Mouse (Mus musculus) ES-CJ7 (cell line): ENCODE measurements around the gene Rimbp2.

Experiments
- DNase-seq: peaks from one replicate; pipeline ENCODE4 v3.0.0; 2011; ENCODE audit warnings: low read depth, low spot score

The Rimbp2 gene

DNA sequence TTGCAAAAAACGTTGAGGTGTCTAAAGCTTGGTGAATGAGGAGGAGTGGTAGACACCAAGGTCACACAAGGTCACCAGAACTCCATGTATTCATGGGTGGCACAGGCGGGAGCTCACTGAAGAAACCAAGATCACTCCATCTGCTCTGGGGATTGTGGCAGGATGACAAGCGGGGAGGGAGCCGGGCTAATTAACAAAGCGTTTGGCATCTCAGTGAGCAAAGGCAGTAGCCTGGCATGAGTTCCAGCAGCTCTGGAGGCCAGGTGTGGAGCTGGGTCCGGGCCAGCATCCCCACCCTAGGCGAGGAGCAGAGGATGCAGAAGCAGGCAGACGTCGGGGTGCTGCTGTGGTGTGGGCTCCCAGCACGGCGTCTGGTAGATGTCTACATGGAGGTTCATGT is 108.3 kb downstream of the Rimbp2 start:
- DNase-seq = no peak

DNA sequence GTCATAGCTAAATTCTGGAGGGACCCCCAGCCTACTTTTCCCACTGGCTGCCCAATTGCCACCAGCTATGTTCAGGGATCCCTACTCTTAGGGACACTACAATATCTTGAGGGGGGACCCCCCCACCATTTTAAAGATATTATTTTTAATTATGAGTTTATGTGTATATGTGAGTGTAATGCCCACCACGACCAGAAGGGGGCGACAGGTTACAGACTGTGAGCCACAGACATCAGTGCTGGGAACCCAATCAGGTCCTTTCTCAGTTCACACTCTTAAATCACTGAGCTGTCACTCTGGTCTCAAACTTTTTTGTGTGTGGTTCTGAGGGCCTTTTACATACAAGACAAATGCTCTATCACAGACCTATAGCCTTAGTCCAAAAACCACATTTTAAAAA is 109.3 kb downstream of the Rimbp2 start:
- DNase-seq = peak; percentile 28

DNA sequence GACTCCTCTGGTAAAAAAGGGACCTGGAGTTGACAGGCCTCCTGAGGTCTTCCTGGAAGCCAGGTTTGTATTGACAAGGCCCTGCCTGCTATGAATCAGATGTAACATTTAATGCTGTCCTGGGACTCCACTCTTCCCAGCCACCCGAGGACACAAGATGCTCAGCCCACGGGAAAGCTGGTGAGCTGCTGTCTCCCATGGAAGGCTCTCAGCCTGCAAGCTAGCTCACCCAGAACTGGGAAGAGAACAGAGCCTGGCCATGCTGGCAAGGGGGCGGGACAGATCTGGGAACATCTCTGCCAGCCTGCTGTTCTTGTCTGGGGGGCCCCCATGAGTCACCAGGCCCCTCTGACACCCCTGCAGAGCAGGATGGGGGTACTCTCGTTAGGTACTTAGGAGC is 111.7 kb downstream of the Rimbp2 start:
- DNase-seq = no peak

DNA sequence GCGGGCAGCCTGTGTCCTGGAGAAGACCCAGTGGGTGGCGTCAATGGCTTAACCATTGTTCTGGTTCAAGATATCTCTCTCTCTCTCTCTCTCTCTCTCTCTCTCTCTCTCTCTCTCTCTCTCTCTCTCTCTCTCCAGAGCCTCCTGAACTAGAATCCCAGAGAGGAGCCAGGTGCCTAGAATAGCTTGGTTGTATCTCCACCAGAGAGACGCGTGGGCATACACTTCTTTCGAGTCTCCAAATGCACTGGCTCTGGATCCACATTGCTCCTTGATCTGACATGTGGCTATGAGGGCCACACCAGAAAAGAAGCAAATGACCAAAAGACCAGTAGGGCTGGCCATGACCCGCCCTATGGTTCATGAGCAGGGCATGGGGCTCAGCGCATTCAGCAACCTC is 116.2 kb downstream of the Rimbp2 start:
- DNase-seq = no peak

DNA sequence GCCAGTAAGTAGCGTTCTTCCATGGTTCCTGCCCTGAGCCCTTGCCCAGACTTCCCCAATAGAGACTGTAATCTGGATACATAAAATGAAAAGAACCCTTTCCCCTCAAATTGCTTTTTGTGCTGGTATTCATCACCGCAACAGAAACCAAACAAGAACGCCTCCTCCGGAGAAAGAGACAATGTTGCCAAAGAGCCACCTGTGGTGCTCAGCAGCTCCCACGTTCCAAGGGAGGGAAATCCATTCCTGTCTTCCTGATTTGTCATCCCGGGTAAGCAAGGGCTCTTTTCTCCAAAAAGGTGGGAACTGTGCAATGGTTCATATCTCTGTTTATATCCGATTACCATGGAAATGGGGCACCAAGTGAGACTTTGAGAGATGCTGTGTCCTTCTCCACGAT is 119.2 kb downstream of the Rimbp2 start:
- no peak for DNase-seq

DNA sequence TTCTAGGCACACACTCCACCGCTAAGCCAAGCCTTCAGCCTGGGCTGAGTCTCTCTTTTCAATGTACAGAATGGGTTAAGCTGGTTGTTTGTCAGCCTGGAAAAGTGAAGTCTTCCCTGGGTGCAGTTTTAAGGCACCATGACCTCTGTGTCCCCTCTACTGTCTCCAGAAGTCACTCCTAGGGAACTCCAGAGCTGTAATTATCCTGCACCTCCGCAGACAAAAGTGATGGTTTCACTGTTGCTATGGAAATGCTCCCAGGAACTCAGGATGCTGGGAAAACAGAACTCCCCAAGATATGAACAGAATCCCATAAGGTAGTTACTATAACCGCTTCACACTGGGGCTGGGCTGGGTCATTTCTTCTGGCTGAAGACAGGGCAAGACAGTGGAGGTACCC is 130.4 kb downstream of the Rimbp2 start:
- no peak for DNase-seq

DNA sequence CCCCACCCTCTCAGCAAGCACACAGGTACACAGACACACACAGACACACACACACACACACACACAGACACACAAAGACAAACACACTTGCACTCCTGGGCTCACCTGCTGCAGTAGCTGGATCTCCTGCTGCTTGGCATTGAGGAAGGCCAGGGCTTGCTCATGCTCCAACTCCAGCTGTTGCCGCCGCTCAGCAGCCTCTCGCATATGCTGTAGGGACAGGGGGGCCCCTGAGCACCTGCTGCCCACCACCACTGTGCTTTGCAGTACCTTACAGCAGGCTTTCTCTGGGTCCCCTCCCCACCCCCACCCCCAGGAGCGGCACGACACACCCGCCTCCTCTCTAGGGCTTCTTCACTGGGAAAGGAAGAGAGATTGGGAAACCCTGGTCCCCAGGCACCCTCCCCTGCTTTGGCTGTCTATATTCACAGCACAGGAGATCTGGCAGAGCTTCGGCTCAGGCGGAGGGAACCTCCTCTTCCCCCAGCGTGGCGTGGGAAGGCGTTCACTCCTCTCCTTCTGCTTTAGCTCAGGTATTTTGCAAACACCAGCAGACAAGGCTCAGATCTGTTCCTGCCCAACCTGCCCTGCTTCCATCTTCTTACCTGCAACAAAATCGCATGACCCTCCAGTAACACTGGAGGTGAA is 133.5 kb downstream of the Rimbp2 start:
- no peak for DNase-seq

DNA sequence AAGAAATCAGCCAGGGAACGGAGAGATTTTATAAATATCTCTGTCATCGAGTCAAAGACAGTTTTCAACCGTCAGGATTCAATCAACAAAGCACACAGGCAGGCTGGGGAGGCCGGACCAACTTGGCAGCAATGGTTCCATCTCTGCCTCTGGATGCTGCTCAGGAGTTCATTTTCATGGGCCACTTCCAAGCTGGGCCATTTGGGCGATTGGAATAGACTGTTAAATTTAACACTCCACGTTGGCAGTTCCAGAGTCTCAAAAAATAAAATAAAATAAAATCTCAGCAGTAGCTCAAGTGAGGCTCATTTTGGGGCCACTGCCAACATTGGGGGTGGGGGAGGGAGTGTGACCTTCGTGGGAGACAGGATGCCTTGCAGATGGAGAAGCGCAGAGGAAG is 137.7 kb downstream of the Rimbp2 start:
- no peak for DNase-seq

DNA sequence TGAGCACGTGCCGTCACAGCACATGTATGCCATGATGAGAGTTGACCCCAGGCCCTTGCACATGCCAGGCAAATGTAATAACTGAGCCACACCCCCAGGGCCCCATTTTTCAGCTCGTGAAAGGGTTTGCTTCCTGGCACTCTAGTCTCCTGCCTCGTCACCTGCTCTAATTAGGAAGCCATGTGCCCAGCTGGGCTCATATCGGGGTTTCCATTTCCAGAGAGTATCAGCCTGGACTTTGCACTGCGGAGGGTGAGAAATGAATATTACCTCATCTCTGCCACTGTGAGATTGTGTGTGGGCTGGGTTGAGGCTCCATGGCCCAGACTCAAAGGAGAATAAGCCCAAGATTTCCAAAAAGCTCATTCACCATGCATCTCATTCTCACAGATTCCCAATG is 138.2 kb downstream of the Rimbp2 start:
- DNase-seq = no peak

DNA sequence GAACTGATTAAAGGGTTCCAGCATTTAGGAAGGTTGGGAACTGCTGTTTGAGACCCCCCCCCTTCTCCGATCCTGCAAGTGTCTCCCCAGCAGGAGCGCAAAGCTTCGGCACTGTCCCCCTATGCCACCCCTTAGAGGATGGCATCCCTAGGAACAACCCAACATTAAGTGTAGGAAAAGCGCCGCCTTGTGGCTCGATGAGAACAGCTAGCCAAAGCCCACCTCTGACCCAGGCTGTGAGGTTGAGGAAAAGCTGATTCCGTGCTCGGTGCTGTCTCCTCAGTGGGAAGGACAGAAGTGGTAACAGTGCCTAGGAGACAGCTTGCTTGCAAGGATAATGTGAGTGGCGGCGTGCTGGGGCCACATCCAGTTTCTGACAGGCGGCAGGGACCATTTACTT is 140.2 kb downstream of the Rimbp2 start:
- DNase-seq = peak; percentile 55

DNA sequence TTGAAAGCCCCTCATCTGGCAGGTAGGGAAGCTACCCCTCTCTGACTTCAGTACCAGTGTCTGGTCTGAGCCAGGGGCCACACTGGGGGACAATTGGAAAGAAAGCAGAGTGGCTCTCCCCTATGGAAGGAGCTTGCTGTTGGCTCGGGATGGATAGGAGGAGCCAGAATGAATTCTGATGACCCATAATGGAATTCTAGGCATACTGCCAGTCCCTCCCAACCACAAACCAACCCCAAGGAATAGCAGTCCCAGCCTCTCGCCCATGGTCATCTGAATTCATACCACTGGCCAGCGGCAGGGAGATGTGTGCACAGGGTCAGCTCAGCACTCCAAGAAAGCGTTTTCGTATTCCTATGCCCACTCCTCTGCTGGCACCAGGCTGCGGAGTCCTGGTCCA is 141.9 kb downstream of the Rimbp2 start:
- no peak for DNase-seq

DNA sequence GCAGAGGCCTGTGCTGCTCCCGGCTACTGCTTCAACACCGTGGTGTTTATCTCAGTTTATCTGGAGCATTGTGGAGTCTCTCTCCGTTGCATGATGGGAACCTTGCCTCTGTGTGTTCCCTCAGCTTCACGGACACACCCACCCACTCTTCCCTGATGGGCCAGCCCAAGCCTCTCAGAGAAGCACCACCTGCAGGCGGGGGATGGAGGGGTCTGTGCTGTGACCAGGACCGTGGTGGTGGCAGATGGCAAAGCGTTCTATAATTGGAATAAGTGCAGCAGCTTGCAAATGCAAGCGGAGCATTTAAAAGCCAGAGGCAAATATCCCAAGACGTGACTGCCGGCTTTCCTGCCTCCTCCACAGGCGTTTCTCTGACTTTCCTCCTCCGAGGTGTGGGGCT is 143.3 kb downstream of the Rimbp2 start:
- peak; percentile 39 for DNase-seq

DNA sequence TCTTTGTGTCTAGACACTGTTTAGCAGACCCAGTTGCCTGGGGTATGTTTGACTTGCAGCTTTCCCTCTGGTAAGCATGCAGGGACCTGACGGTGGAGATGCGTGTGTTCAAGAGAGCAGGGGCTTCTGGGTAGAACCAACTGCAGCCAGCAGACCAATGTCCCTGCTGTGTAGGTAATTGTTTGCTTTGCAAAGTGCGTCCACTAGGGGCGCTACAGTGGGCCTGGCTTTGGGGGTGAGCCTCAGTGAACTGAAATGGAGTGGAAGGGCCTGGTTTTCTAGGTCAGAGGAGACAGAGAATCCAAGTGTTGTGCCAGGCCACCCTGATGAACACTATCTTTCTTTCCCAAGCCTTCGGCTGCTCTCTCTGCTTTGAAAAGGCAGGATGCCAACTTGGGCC is 143.9 kb downstream of the Rimbp2 start:
- DNase-seq = peak; percentile 84

DNA sequence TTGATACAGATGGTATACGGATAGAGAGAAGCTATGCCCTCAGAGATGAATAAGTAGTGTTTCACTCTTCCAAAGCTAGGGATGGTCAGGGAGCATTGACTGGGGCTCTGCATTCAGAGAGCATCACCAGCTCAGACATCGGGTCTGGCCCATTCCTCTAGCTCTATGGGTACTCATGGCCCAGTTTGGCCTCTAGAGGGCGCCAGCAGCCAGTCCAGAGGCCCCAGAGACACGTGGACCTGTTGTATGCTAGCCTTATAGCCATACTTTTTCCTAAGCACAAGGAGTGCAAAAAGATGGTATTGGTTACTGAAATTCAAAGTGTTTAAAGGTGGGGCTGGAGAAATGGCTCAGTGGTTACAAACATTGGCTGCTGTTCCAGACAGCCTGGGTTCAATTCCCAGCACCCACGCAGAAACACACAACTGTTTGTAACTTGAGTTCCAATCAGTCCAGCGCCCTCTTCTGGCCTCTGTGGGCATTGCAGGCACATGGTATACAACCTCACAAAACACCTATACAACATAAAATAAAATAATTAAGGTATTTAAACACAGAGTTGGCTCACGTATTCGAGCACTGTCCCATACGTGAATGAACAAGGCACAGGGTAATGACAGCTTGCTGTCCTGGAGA is 144.6 kb downstream of the Rimbp2 start:
- DNase-seq = peak; percentile 77

DNA sequence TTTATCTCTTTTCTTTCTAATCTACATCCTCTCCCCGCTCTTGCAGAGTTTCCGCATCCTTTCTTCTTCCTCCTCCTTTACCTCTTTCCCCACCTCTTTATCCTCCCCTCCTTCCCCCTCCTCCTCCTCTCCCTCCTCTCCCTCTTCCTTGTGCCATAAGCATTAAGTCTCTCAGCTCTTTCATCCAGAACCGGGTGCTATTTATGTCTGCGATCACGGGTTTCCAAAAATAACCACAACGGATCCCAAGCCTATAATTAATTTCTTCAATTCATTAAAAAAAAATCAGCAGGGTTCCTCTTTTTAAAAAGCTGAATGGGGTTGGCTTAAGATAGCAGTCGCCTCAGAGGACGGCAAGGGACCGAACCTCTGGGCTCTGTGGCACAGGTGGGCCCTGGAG is 145.9 kb downstream of the Rimbp2 start:
- DNase-seq = no peak

DNA sequence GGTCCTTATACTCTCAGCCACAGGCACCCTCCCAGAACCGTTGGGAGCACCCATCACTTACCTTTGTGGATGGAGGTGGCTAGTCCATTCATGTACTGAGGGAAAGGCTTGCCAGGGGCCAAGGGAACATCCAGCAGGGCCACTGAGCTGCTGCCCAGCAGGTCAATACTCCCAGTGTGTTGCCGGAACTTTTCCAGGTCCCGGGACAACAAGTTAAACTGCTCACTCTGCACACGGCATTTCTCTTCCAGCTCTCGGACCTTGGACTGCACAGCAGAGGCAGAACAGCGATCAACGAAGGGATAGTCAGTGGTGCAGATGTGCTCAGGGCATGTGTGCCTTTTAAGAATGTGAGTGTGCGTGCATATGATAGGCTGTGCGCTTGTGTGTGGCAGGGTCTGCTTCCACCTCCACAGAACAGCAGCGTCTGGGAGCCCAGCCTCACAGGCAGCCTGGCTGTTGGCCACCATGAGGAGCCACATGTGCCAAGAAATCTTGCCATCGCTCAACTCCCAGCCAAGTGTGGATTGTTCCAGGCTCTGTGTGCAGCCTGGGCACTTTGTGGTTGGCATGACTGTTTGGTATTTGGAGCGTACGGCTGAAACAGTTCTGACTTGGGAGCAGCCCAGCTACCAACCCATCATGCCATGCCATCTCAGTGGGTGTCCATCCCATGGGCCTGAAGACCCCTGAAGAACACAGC is 146.8 kb downstream of the Rimbp2 start:
- DNase-seq = no peak

DNA sequence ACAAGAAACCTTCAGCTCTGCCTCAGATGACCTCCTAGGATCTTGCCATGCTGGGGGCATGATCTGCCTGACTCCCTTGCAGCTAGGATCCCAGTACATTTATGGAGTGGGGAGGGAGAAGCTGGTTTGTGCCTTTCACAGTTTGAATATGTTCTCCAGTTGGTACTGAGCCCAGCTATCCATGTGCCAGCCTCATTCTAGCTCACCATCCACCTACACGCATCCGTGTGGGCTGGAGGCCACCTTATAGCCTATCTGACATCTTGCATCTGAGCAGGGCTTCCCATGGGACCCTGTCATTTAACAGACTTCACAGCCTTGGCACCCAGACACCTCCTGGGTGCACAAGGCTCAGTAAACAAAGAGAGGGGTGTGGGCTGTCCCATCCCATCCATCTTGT is 148.2 kb downstream of the Rimbp2 start:
- DNase-seq = no peak

DNA sequence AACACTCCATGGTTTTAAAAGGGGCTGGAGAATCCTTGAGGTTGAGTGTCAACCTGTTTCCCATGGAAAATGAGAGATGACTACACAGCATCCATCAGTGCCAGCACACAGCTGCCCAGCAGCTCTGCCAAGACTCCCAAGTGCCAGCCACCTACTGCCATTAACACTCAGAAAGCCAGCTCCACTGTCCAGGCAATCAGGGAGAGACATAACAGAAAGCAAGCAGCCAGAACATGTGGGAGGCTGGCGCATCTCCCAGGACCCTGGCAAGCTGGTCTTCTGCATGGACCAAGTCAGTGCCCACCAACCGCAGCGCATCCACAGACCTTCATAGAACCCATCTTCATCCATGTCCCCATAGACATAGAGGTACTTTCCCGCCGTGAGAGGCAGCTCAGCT is 152.7 kb downstream of the Rimbp2 start:
- DNase-seq = no peak

DNA sequence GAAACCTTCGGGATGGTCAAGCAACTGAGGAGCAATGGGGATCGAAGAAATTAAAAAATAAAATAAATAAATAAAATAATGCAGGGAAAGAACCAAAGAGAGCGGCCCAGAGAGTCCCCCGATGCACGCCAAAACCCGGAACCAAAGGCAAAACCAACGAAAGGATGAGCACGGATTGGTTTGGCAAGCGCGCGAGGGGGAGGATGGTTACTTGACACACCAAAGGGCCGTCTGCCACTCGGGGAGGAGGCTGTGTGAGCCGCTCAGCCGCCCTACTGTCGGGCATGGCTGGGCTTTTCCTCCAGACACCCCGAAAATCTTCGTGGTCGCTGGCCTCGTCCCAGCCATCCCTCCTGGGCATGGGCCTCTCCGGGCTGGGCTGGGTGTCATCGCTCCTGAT is 171.7 kb downstream of the Rimbp2 start:
- DNase-seq = peak; percentile 28

DNA sequence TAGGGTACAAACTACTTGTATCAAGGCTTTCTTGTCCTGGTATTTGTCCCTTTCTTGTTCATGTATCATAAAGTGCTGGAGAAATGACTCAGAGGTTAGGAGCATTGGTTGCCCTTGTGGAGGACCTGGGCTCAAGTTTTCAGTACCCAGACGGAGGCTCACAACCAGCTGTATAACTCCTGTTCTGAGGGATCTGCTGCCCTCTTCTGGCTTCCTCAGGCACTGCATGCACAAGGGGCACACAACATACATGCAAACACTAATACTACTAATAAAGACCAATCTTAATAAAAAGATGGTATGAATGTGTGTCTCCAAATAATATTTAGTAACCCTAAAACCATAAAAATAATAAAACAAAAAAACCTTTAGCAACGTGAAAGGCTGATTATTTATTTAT is 176.9 kb downstream of the Rimbp2 start:
- peak; percentile 67 for DNase-seq

DNA sequence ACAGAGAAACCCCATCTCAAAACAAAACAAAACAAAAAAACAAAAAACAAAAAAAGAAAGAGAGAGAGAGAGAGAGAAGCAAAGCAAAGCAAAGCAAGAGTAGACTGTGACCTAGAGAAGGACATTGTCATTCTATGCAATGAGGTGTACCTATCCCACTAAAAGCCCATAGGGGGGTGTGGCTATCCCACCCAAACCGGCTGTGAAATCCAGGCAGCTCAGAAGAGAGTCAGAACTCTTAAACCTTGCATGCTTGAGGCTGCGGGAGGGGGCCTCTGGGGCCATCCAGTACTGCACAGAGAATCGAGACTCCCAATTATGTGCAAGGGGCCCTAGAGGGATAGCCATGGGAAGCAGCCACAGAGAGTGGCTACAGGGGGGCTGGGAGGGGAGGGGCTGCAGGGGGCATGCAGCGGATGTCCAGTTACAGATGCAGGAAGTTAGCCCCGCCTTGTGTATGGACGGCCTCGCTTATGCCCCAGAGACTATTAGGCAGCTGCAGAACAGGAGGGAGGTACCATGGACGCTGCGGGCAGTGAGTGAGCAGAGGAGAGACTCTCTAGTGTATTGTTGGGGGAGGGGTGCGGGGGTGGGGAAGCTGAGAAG is 184.2 kb downstream of the Rimbp2 start:
- DNase-seq = peak; percentile 49

DNA sequence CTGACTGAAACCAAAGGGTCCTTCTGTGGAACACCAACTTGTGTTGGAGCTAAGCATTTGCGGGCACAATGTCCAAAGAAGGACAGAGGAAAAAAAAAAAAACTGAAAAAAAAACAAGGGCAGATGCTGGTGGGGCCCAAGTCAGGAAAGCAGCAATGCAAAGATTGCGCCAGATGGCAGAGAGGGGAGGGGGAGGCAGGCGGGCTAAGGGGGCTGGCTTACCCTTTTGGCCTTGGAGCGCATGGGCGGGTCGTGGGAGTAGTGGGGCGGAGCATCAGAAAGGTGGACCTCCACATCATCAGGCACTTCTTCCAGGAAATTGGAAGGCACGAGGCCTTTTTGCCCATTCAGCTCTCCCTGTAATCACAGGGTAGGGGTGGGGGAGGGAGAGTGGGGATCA is 192.2 kb downstream of the Rimbp2 start:
- DNase-seq = no peak

DNA sequence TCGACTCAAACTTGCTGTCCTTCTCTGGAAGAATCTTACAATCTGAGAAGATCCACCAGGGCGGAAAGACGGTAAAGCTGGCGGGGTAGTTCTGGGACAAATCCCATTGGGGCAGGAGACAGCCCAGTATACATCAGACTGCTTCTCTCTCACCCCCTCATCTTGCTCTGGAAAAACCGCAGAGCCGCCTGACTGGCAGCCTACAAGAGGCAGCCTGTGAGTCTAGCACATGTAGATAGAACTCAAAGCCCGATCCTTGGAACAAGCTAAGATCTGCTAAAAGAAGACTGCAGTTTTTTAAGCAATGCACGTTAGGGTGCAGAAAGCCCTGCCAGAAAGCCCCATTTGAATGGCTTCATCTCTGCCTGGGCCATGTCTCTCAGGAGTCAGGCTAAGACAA is 207.0 kb downstream of the Rimbp2 start:
- no peak for DNase-seq
